Mouse (Mus musculus) liver, embryonic 11.5 days (tissue): ENCODE data around the gene Trim40. TPM values are rescaled to one million over a fixed set of nuclear protein-coding genes. Genes with fewer than 3 reads are reported as not detected.
"Not testable (repeated sequence)": the region's sequence is repeated elsewhere in the genome, so short reads cannot be mapped to it uniquely, and the experiment has no call there.

Experiments used
- ATAC-seq: fragments of 200-750 bp; cut with Nextera tagmentation; replicated peaks from 2 replicates; pipeline ENCODE4 v1.8.0; 2017; ENCODE audit warnings: moderate number of reproducible peaks, mild to moderate bottlenecking, moderate TSS enrichment, moderate library complexity; ENCODE audit not compliant: low FRiP score
- DNase-seq: peaks from one replicate; pipeline ENCODE4 v3.0.0-alpha.2; 2017; ENCODE audit warnings: low spot score
- H3K27ac ChIP-seq: fragments of 300-500 bp; sonication (generic); 2 replicates; pipeline ENCODE4 v1.5.1; 2014; ENCODE audit warnings: mild to moderate bottlenecking, low read depth, low read length, control low read depth
- H3K27me3 ChIP-seq: fragments of 300-500 bp; sonication (generic); replicated peaks from 2 replicates; pipeline ENCODE4 v1.6.1; 2014; ENCODE audit warnings: low read length, mixed read lengths; ENCODE audit not compliant: control insufficient read depth, insufficient read depth
- H3K36me3 ChIP-seq: fragments of 300-500 bp; sonication (generic); 2 replicates; pipeline ENCODE4 v1.6.1; 2014; ENCODE audit warnings: mild to moderate bottlenecking, low read length, moderate library complexity, mixed read lengths; ENCODE audit not compliant: control insufficient read depth, insufficient read depth
- H3K4me1 ChIP-seq: fragments of 300-500 bp; sonication (generic); replicated peaks from 2 replicates; pipeline ENCODE4 v1.6.1; 2014; ENCODE audit warnings: low read length, mixed read lengths; ENCODE audit not compliant: control insufficient read depth, insufficient read depth
- H3K4me2 ChIP-seq: fragments of 300-500 bp; sonication (generic); 2 replicates; pipeline ENCODE4 v1.6.1; 2014; ENCODE audit warnings: mild to moderate bottlenecking, control low read depth, moderate library complexity
- H3K4me3 ChIP-seq: fragments of 300-500 bp; sonication (generic); 2 replicates; pipeline ENCODE4 v1.5.1; 2014; ENCODE audit warnings: low read depth, low read length, control low read depth
- H3K9ac ChIP-seq: fragments of 300-500 bp; sonication (generic); 2 replicates; pipeline ENCODE4 v1.6.1; 2014; ENCODE audit warnings: low read depth, low read length, control low read depth
- H3K9me3 ChIP-seq: fragments of 300-500 bp; sonication (generic); 2 replicates; pipeline ENCODE4 v1.6.1; 2016; ENCODE audit warnings: low read length, inconsistent platforms, mixed read lengths; ENCODE audit not compliant: control insufficient read depth
- WGBS: fragments of 180-500 bp; shearing (Covaris S2); extraction: QIAGEN DNeasy Blood & Tissue Kit; methylation state at CpG from one replicate; pipeline ENCODE4 v1.1.7; 2014; 5-methylcytosine and 5-hydroxymethylcytosine counted together
- polyA plus RNA-seq: library from polyadenylated mRNA; unstranded; fragments of >200 nt; fragmentation: Nextera tagmentation; extraction: Ambion mirVana; gene quantifications from 2 replicates; pipeline ENCODE4 v1.2.1, GENCODE M21; 2014

Gene Trim40
- polyA plus RNA-seq, 1 experiment from 2014 or later = not detected

DNA sequence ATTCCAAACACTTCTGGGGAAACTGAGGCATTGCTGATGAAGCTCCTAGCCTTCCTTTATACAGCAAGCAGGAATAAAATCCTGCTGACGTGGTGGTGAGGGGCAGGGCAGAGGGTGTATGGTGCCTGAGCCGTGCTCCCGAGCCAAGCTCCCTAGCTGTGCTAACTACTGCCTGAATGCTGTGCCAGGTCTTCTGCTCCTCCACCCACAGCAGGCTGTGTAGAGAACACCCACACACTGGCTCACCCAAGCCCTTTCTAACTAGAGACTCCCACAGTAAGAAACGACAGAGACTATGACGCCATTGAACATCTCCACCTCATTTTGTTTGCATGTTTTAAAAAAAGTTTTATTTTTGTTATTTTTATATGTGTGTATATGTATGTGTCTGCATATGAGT is 10.1 kb upstream of the Trim40 start:
- peaks cover 14% of the 10 kb centered on the region; the same call in 1 of the 2 replicates for H3K27me3 ChIP-seq
- WGBS = 78% methylated on average over 5 of the region's 5 CpGs
- no peak overlapping the region for H3K4me2 ChIP-seq
- H3K9me3 ChIP-seq = no peaks in the 10 kb centered on the region
- H3K4me1 ChIP-seq = no peaks in the 10 kb centered on the region
- no peak overlapping the region for H3K4me3 ChIP-seq
- no peak for DNase-seq
- H3K27ac ChIP-seq = no peak overlapping the region
- H3K36me3 ChIP-seq = no peaks in the 10 kb centered on the region
- no peak for ATAC-seq
- no peak overlapping the region for H3K9ac ChIP-seq

DNA sequence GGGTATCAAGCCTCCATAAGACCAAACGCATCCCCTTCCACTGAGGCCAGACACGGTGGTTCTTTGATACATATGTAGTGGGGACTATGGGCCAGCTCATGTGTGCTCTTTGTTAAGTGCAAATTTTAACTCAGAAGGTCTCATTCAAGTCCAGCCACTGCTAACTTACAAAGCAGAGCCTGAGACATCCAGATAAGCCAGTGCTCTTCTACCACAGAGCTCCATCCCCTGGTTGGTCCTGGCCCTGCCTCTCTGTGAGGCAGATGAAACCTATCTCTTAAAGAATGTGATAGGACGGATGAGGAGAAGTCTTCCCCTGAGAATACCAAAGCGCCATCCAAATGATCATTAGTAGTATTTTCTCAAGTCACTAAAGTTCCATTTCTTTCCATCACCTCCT is 9.5 kb upstream of the Trim40 start:
- Histone ChIP-seq H3K4me2 (no peak overlapping the region), H3K36me3 (no peaks in the 10 kb centered on the region), H3K4me3 (no peak overlapping the region), H3K4me1 (no peaks in the 10 kb centered on the region), H3K9me3 (no peaks in the 10 kb centered on the region), H3K9ac (no peak overlapping the region), H3K27me3 (peaks cover 14% of the 10 kb centered on the region; the same call in 1 of the 2 replicates), H3K27ac (no peak overlapping the region)
- WGBS = 65% methylated on average over 4 of the region's 4 CpGs
- ATAC-seq (no peak), DNase-seq (no peak)

DNA sequence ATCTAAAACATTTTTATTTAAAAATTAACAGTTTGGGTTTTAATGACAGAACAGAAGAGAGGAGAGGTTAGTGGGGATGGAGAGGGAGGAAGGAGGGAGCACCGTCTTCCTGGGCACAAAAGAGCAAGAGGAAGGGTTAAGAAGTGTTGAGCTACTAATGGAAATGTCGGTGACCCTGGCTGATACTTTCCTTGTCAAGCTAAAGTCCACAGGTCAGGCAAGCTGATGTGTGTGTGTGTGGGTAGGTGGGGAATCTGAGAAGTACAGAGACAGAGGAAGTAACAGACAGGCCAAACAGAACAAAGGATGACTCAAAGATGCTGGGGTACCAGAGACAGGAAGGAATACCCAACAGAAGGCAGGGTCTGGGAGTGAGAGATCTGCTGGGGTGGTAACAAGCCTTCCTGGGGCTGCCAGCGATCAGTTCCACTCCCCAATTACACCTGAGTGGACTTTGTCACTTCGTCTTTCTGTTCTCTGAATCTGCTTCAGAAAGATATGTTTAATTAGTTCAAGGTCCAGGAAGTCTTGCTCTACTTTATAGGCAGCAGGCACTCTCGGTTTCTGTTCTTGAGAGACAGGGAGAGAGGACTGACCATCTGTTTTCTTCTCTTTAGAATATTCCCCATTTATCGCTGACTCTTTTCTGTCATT is 7.8 kb upstream of the Trim40 start, which contains the start of gene Trim31:
TSS of gene Trim31 (plus strand) at position 567 of the 654 bp plus-strand sequence.
- Histone ChIP-seq H3K4me3 (no peak within 1 kb of the TSS), H3K9ac (no peak within 1 kb of the TSS)

DNA sequence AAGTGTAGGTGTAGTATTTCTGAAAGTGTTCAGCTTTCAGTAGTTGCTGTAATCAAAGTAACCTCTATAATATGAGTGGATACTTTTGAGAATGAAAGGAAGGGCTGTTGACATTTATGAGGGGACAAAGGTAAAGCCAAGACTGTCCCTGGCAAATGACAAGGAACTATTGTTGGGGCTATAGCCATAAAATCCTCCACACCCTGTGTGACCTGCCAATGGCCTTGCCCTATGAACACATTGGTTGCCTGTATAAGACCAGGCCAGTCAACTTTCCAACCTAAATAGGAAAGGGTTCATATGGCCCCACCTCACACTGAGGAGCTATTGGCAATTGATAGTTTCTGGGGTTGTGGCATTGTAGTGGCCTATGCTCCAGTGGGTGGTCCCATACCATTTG is 7.1 kb upstream of the Trim40 start:
- ATAC-seq (no peak), DNase-seq (no peak)
- no peaks in the 10 kb centered on the region for H3K36me3 ChIP-seq
- no peaks in the 10 kb centered on the region for H3K9me3 ChIP-seq
- H3K4me1 ChIP-seq = no peaks in the 10 kb centered on the region; the same call in 1 of the 2 replicates
- H3K4me3 ChIP-seq = no peak overlapping the region
- H3K4me2 ChIP-seq = no peak overlapping the region
- no peak overlapping the region for H3K9ac ChIP-seq
- H3K27ac ChIP-seq = no peak overlapping the region
- H3K27me3 ChIP-seq = peaks cover 14% of the 10 kb centered on the region; the same call in 1 of the 2 replicates

More for the DNA sequence above, 7.8 kb upstream of the Trim40 start, which contains the start of gene Trim31:
- no peak within 1 kb of the TSS for H3K27ac ChIP-seq
- WGBS = 48% methylated on average over 6 of the region's 6 CpGs
- ATAC-seq = no peak
- H3K4me2 ChIP-seq = no peak within 1 kb of the TSS
- H3K27me3 ChIP-seq = peaks cover 14% of the 10 kb centered on the region; the same call in 1 of the 2 replicates
- no peaks in the 10 kb centered on the region; the same call in 1 of the 2 replicates for H3K4me1 ChIP-seq
- no peaks in the 10 kb centered on the region for H3K9me3 ChIP-seq
- DNase-seq = no peak
- no peaks in the 10 kb centered on the region for H3K36me3 ChIP-seq

DNA sequence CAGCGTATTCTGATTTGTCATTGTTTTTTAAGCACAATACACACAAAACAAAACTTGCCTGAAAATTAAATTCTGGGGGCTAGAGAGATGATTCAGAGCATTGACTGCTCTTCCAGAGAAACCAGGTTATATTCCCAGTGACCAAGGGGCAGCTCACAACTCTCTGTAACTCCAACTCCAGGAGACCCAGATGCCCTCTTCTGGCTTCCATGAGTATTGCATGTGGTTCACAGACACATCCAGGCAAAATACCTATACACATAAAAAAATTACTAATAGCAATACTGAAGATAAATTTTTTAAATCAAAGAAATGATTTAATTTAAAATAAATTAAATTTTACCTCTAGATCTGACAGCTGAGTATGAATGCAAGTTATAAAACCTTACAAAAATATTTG is 6.7 kb upstream of the Trim40 start:
- WGBS = 92% methylated on average over 1 of the region's 1 CpGs
- H3K36me3 ChIP-seq = no peaks in the 10 kb centered on the region
- H3K4me3 ChIP-seq = no peak overlapping the region
- H3K27me3 ChIP-seq = peaks cover 14% of the 10 kb centered on the region; the same call in 1 of the 2 replicates
- ATAC-seq (no peak), DNase-seq (no peak)
- no peak overlapping the region for H3K4me2 ChIP-seq
- no peaks in the 10 kb centered on the region; the same call in 1 of the 2 replicates for H3K4me1 ChIP-seq
- no peak overlapping the region for H3K27ac ChIP-seq
- H3K9ac ChIP-seq = no peak overlapping the region
- H3K9me3 ChIP-seq = no peaks in the 10 kb centered on the region

DNA sequence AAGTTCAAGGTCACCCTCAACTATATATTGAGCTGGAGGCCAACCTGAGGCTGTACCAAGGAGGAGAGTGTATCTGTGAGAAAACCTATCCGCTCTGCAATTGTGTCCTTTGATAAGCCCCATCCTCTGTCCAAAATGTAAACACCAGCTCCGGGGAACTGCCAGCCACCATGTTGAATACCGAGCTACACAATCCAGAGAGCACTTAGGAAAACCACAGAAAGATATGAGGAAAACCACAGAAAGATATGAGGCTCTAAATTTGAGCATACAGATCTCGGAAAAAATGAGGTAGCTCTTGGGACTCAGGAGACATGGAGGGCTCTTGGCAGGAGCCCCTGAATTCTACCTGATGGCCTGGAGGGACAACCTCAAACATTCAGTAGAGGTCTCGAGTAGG is 3.5 kb upstream of the Trim40 start:
- H3K4me2 ChIP-seq = no peak overlapping the region
- ATAC-seq = no peak

DNA sequence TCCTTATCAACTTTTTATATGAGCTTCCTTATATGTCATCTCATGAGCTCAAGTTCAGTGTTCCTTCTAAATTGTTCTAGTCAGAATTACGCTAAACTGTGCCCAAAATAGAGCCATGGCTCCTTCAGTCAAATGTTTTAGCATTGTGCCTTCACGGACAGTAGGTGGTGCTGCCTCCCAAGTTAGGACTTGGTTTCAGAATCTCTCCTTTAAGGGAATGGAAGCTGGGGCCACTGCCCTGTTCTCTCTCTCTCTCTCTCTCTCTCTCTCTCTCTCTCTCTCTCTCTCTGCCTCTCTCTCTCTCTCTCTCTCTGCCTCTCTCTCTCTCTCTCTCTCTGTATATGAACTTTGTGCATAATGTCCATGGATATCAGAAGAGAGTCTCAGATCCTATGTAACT is 2.4 kb upstream of the Trim40 start:
- DNase-seq (no peak), ATAC-seq (no peak)
- 16% methylated on average over 2 of the region's 2 CpGs for WGBS
- Histone ChIP-seq H3K9ac (no peak overlapping the region), H3K9me3 (no peaks in the 10 kb centered on the region), H3K27me3 (peaks cover 9% of the 10 kb centered on the region; the same call in 1 of the 2 replicates), H3K4me3 (no peak overlapping the region), H3K4me1 (no peaks in the 10 kb centered on the region; the same call in 1 of the 2 replicates), H3K27ac (no peak overlapping the region), H3K36me3 (no peaks in the 10 kb centered on the region), H3K4me2 (no peak overlapping the region)

More for the DNA sequence above, 3.5 kb upstream of the Trim40 start:
- 24% methylated on average over 5 of the region's 5 CpGs for WGBS
- Histone ChIP-seq H3K27me3 (peaks cover 17% of the 10 kb centered on the region; the same call in 1 of the 2 replicates), H3K9me3 (no peaks in the 10 kb centered on the region), H3K36me3 (no peaks in the 10 kb centered on the region), H3K4me1 (no peaks in the 10 kb centered on the region; the same call in 1 of the 2 replicates), H3K4me3 (no peak overlapping the region), H3K27ac (no peak overlapping the region), H3K9ac (no peak overlapping the region)
- DNase-seq = no peak

DNA sequence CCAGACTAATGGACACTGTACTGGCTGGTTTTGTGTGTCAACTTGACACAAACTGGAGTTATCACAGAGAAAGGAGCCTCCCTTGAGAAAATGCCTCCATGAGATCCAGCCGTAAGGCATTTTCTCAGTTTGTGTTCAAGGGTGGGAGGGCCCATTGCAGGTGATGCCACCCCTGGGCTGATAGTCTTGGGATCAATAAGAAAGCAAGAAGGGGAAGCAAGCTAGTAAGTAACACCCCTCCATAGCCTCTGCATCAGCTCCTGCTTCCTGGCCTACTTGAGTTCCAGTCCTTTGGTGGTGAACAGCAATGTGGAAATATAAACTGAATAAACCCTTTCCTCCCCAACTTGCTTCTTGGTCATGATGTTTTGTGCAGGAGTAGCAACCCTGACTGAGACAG is 1.6 kb upstream of the Trim40 start:
- H3K36me3 ChIP-seq, H3K9ac ChIP-seq, H3K4me1 ChIP-seq, H3K27me3 ChIP-seq, ATAC-seq, H3K4me2 ChIP-seq, H3K4me3 ChIP-seq, H3K27ac ChIP-seq, DNase-seq, H3K9me3 ChIP-seq: not testable (repeated sequence)
- 79% methylated on average over 1 of the region's 1 CpGs for WGBS
